Mouse (Mus musculus): ENCODE data around the gene Irgm1.

- TF ChIP-seq GATA1 (IDR thresholded peaks at IDR 0.05; ENCODE audit: borderline replicate concordance, low read length) (no peak), FLI1 (IDR thresholded peaks at IDR 0.05; ENCODE audit: low read length) (no peak)
Measured at GRCm38 (mm10) chr11:48826752-48827096, 44.8 kb downstream of the Irgm1 start.

Data from megakaryocyte, embryonic 14.5 days (primary cell).